In genomic region chr8:116267021-116267420, GRCm38 (mm10) we compare ENCODE assay signal across 12 mouse cellular contexts.
"Had no signal": no experiment of that assay in that cellular context is flagged by ENCODE, and none has a peak within 500 bp of the region (broad histone marks: within the 10 kb centered on the region; RNA-seq: fewer than 3 reads in every experiment).

No protein-coding gene starts in this region.

- DNase-seq: lung, adult 18-20 months; lung, embryonic 14.5 days; lung, postnatal 10 days; lung, postnatal 4 days; retina, postnatal 1 day; right cerebral cortex, adult 18-20 months; spleen, adult 18-20 months; thymus, adult 18-20 months; thymus, postnatal 14 days; thymus, postnatal 36 days had no signal

- ATAC-seq: midbrain, embryonic 13.5 days; midbrain, embryonic 15.5 days had no signal
